Mouse (Mus musculus): ENCODE measurements at regions not wholly inside any gene's neighbourhood (a gene's known extent, or its start where the extent isn't known, plus 50 kb on each side); places are given as distances from the start of the nearest gene placed in this dataset.
A peak's percentile ranks its signal among the peaks of the same experiment; 100 is the strongest.

GRCm38 (mm10) chr17:27335621-27336020, 131.4 kb upstream of the Lemd2 start:
- Histone ChIP-seq H3K36me3 (no peaks in the 10 kb centered on the region), H3K4me1 (peaks cover 31% of the 10 kb centered on the region), H3K4me3 (no peak overlapping the region), H3K9me3 (no peaks in the 10 kb centered on the region), H3K27ac (peak overlapping the region; percentile 65), H3K27me3 (ENCODE audit: insufficient read depth, poor library complexity, severe bottlenecking) (peaks cover 11% of the 10 kb centered on the region; the same call in 1 of the 2 replicates)
- no peak for DNase-seq (ENCODE audit: low spot score)
- 69% methylated on average over 4 of the region's 4 CpGs for WGBS

- Histone ChIP-seq H3K4me1 (peaks cover 33% of the 10 kb centered on the region), H3K27ac (no peak overlapping the region; the same call in 1 of the 2 replicates), H3K9me3 (no peaks in the 10 kb centered on the region), H3K4me3 (no peak overlapping the region), H3K27me3 (ENCODE audit: insufficient read depth, poor library complexity, severe bottlenecking) (peaks cover 24% of the 10 kb centered on the region; the same call in 1 of the 2 replicates), H3K36me3 (no peaks in the 10 kb centered on the region)
- DNase-seq (ENCODE audit: low spot score), result no peak
- 73% methylated on average over 16 of the region's 16 CpGs for WGBS
Measured at GRCm38 (mm10) chr17:27333593-27333992, 129.3 kb upstream of the Lemd2 start.

- 83% methylated on average over 6 of the region's 6 CpGs for WGBS
- no peak for DNase-seq (ENCODE audit: low spot score)
Measured at GRCm38 (mm10) chr17:27333141-27333540, 128.9 kb upstream of the Lemd2 start.

GRCm38 (mm10) chr17:27332076-27332475, 127.8 kb upstream of the Lemd2 start:
- no peak overlapping the region for H3K4me3 ChIP-seq
- no peaks in the 10 kb centered on the region for H3K36me3 ChIP-seq
- H3K9me3 ChIP-seq, result no peaks in the 10 kb centered on the region
- peaks cover 25% of the 10 kb centered on the region for H3K4me1 ChIP-seq
- no peak for DNase-seq (ENCODE audit: low spot score)
- peaks cover 38% of the 10 kb centered on the region; the same call in 1 of the 2 replicates for H3K27me3 ChIP-seq (ENCODE audit: insufficient read depth, poor library complexity, severe bottlenecking)
- 79% methylated on average over 4 of the region's 4 CpGs for WGBS
- H3K27ac ChIP-seq, result no peak overlapping the region

More at GRCm38 (mm10) chr17:27333141-27333540, 128.9 kb upstream of the Lemd2 start:
- Histone ChIP-seq H3K27ac (no peak overlapping the region; the same call in 1 of the 2 replicates), H3K4me1 (peaks cover 33% of the 10 kb centered on the region), H3K36me3 (no peaks in the 10 kb centered on the region), H3K9me3 (no peaks in the 10 kb centered on the region), H3K27me3 (ENCODE audit: insufficient read depth, poor library complexity, severe bottlenecking) (peaks cover 28% of the 10 kb centered on the region; the same call in 1 of the 2 replicates), H3K4me3 (no peak overlapping the region)

GRCm38 (mm10) chr17:27331630-27332029, 127.4 kb upstream of the Lemd2 start:
- H3K4me1 ChIP-seq, result peaks cover 25% of the 10 kb centered on the region
- no peak overlapping the region for H3K4me3 ChIP-seq
- no peak overlapping the region for H3K27ac ChIP-seq
- H3K27me3 ChIP-seq (ENCODE audit: insufficient read depth, poor library complexity, severe bottlenecking), result peaks cover 42% of the 10 kb centered on the region; the same call in 1 of the 2 replicates
- no peak for DNase-seq (ENCODE audit: low spot score)
- H3K9me3 ChIP-seq, result no peaks in the 10 kb centered on the region
- 81% methylated on average over 5 of the region's 5 CpGs for WGBS
- no peaks in the 10 kb centered on the region for H3K36me3 ChIP-seq

- DNase-seq (ENCODE audit: low spot score), result no peak
- no peak overlapping the region for H3K4me3 ChIP-seq
- no peaks in the 10 kb centered on the region for H3K36me3 ChIP-seq
- H3K27ac ChIP-seq, result no peak overlapping the region
- WGBS, result 46% methylated on average over 6 of the region's 6 CpGs
- peaks cover 15% of the 10 kb centered on the region for H3K4me1 ChIP-seq
- H3K9me3 ChIP-seq, result no peaks in the 10 kb centered on the region
- peaks cover 51% of the 10 kb centered on the region for H3K27me3 ChIP-seq (ENCODE audit: insufficient read depth, poor library complexity, severe bottlenecking)
Measured at GRCm38 (mm10) chr17:27329791-27330190, 125.5 kb upstream of the Lemd2 start.

- Histone ChIP-seq H3K4me1 (peaks cover 15% of the 10 kb centered on the region), H3K27me3 (ENCODE audit: insufficient read depth, poor library complexity, severe bottlenecking) (peaks cover 51% of the 10 kb centered on the region), H3K27ac (no peak overlapping the region), H3K36me3 (no peaks in the 10 kb centered on the region), H3K4me3 (no peak overlapping the region), H3K9me3 (no peaks in the 10 kb centered on the region)
- WGBS, result 87% methylated on average over 8 of the region's 8 CpGs
- DNase-seq (ENCODE audit: low spot score), result no peak
Measured at GRCm38 (mm10) chr17:27329183-27329582, 124.9 kb upstream of the Lemd2 start.

GRCm38 (mm10) chr17:27325002-27325460, 120.8 kb upstream of the Lemd2 start:
- 4% methylated on average over 18 of the region's 18 CpGs for WGBS
- H3K36me3 ChIP-seq, result no peaks in the 10 kb centered on the region
- H3K4me3 ChIP-seq, result peak overlapping the region; percentile 50
- DNase-seq (ENCODE audit: low spot score), result peak; percentile 97
- no peak overlapping the region for H3K27ac ChIP-seq
- peaks cover 52% of the 10 kb centered on the region for H3K27me3 ChIP-seq (ENCODE audit: insufficient read depth, poor library complexity, severe bottlenecking)
- peaks cover 15% of the 10 kb centered on the region for H3K4me1 ChIP-seq
- no peaks in the 10 kb centered on the region for H3K9me3 ChIP-seq

GRCm38 (mm10) chr17:27323513-27323912, 119.2 kb upstream of the Lemd2 start:
- Histone ChIP-seq H3K27me3 (ENCODE audit: insufficient read depth, poor library complexity, severe bottlenecking) (peaks cover 55% of the 10 kb centered on the region), H3K36me3 (no peaks in the 10 kb centered on the region), H3K4me3 (no peak overlapping the region), H3K4me1 (peaks cover 16% of the 10 kb centered on the region), H3K9me3 (no peaks in the 10 kb centered on the region), H3K27ac (no peak overlapping the region)
- no peak for DNase-seq (ENCODE audit: low spot score)
- WGBS, result 33% methylated on average over 2 of the region's 2 CpGs

- Histone ChIP-seq H3K4me3 (no peak overlapping the region), H3K9me3 (no peaks in the 10 kb centered on the region), H3K4me1 (peaks cover 22% of the 10 kb centered on the region), H3K27me3 (ENCODE audit: insufficient read depth, poor library complexity, severe bottlenecking) (peaks cover 55% of the 10 kb centered on the region), H3K27ac (no peak overlapping the region), H3K36me3 (no peaks in the 10 kb centered on the region)
- no peak for DNase-seq (ENCODE audit: low spot score)
- WGBS, result 60% methylated on average over 6 of the region's 6 CpGs
Measured at GRCm38 (mm10) chr17:27322891-27323509, 118.7 kb upstream of the Lemd2 start.

GRCm38 (mm10) chr17:27318969-27319695, 114.9 kb upstream of the Lemd2 start:
- WGBS, result 74% methylated on average over 7 of the region's 7 CpGs
- DNase-seq (ENCODE audit: low spot score), result no peak
- H3K4me3 ChIP-seq, result no peak overlapping the region
- H3K36me3 ChIP-seq, result no peaks in the 10 kb centered on the region
- peaks cover 45% of the 10 kb centered on the region for H3K27me3 ChIP-seq (ENCODE audit: insufficient read depth, poor library complexity, severe bottlenecking)
- H3K27ac ChIP-seq, result no peak overlapping the region
- H3K9me3 ChIP-seq, result no peaks in the 10 kb centered on the region
- H3K4me1 ChIP-seq, result peaks cover 20% of the 10 kb centered on the region

- no peak overlapping the region for H3K27ac ChIP-seq
- no peak for DNase-seq (ENCODE audit: low spot score)
Measured at GRCm38 (mm10) chr17:27317576-27318277, 113.5 kb upstream of the Lemd2 start.

More at GRCm38 (mm10) chr17:27317576-27318277, 113.5 kb upstream of the Lemd2 start:
- no peak overlapping the region for H3K4me3 ChIP-seq
- 44% methylated on average over 14 of the region's 14 CpGs for WGBS
- peaks cover 45% of the 10 kb centered on the region for H3K27me3 ChIP-seq (ENCODE audit: insufficient read depth, poor library complexity, severe bottlenecking)
- H3K4me1 ChIP-seq, result peaks cover 20% of the 10 kb centered on the region
- H3K9me3 ChIP-seq, result no peaks in the 10 kb centered on the region
- H3K36me3 ChIP-seq, result no peaks in the 10 kb centered on the region

All from heart, embryonic 10.5 days (tissue).